Mouse (Mus musculus) fibroblast of lung, adult 2 months (primary cell): ENCODE measurements around the gene March7.

Experiments
- DNase-seq: peaks from one replicate; pipeline ENCODE4 v3.0.0-alpha.2; 2011; ENCODE audit warnings: low read depth

The March7 gene

DNA sequence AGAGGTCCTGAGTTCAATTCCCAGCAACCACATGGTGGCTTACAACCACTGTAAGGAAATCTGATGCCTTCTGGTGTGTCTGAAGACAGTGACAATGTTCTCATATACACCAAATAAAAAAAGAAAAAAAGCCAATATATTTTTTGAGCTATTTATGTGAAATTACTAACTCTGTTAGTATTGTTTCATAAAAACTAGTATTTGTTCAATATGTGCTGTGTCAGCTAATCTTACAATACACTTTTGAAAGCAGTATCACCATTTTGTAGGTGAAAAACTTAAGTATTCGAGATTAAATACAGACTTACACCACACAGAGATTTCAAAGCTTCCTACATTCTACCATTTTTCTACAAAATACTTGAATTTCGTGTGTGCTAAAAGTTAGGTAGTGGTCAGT lies 5.0 kb downstream of the March7 start:
- no peak for DNase-seq

DNA sequence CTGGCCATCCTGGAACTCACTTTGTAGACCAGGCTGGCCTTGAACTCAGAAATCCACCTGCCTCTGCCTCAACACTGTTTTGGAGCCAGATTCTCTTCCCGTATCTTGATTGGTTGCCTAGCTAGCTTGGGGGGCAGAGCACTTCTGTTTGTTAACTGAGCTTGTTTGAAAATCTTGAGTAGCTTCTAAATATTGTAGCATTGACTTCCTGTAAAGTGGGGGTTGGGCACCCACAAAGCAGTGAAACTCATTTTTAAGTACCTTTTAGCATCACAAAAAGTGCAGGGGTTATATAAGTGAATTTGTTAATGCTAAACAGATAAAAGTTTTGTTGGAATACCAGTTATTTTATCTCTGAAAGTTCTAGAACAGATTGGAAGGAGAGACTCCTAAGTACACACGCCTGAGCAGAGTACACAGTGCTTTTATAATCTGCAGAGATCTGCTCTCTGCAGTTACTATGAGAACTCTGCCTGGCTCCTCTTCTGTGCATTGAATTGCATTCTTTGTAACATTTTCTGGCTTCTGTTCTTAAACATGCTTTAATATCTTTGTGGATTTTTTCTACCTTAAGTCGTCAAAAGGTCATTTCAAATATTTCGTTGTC lies 7.0 kb downstream of the March7 start:
- DNase-seq = no peak

DNA sequence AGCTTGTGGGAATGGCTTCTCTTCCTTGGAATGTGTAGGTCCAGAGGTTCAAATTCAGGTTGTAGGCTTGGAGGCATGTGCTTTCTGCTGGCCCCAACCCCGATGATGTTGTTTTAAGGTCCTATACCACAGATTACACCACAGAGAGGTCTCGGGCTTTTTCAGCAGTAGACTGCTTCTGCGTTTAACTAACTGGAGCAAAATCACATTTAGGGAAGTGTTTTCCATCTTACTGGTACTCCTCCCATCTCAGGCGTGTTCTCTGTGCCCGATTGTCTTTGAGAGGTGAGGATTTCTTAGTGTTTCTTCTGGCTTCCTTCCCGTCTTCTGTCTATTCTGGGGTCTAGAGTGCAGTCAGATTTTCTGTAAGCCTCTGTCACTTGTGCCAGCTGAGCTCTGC lies 7.9 kb downstream of the March7 start:
- DNase-seq = no peak

DNA sequence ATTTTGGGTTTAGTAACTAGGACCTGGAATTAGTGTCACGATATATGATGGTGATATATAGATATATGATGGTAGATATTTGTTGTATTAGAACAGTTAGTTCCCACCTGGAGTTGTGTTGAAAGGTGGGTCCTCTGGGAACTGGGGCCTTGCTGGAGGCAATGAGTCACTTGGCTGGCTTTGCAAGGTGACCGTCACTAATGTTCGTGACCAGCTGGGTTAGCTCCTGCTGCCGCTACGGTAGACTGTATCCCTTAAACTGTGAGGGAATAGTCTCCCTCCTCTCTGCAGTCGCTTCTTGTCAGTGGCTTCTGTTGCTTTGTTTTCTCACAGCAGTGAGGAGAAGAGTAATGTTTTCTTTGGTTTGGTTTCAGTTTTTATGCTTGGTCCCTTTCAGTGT lies 11.5 kb downstream of the March7 start:
- no peak for DNase-seq

DNA sequence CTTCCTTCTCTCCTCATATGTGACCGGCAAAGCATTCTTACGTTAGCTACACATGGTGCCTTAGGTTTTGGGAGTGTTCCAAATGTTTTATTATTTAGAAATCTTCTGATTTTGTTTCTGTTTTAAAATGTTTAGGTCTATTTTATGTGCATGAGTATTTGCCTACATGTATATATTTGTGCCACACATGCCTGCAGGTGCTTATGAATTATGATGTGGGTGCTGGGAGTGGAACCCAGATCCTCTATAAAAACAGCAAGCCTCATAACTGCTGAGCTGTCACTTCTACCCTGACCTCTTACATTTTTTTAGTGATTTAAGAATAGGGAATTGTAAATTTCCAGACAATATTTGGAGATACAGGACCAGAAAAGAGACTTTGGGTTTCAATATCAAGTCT lies 12.3 kb downstream of the March7 start:
- DNase-seq = no peak

DNA sequence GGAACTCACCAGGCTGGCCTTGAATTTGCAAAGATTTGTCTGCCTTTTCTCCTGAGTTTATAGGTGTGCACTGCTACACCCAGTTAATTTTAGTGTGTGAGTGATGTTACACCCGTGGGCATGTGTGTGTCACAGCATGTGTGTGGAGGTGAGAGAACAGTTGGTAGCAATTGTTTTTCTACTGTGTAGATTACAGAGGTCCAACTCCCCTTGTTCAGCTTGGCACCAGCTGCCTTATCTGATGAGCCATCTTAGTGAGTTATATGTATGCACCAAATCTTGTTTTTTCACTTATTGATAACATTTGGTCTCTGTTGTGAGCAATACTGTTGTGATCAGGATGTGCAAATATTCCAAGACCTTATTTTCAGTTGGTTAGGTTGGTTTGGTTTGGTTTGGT lies 13.8 kb downstream of the March7 start:
- no peak for DNase-seq

DNA sequence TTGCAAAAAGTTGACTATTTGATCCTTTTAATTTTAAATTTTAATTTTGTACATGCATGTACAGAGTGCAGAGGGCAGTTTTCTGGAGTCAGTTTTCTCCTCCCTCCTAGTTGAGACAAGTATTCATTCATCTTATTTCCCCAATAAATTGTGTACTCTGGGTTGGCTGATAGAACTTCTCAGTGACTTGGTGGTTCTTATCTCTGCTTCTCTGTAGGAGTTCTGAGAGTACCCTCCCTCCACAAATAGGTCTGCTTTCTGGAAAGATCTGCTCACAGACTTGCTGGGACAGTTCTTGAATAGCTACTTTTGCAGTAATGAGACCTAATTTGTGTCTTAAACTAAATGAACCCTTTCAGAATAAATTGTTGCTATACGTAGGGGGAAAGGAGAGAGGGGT lies 18.8 kb downstream of the March7 start:
- DNase-seq = no peak

DNA sequence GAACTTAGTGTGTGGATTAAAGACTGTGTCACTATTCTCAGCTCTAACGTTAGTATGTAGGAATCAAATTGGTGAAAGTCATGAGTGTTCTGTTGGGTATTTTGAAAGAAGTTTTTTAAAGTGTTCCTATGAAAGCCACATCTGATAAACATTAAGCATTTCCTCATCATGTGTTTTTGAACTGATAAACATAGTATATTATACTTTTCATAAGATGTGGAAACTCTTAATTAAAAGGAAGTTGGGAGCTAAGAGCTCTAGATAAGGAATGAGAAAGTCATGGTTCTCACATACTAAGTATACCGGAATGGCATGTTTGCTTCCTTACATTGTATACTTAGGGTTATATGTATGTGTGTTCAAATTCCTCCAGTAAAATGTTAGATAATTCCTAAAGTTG lies 20.7 kb downstream of the March7 start:
- DNase-seq = no peak

DNA sequence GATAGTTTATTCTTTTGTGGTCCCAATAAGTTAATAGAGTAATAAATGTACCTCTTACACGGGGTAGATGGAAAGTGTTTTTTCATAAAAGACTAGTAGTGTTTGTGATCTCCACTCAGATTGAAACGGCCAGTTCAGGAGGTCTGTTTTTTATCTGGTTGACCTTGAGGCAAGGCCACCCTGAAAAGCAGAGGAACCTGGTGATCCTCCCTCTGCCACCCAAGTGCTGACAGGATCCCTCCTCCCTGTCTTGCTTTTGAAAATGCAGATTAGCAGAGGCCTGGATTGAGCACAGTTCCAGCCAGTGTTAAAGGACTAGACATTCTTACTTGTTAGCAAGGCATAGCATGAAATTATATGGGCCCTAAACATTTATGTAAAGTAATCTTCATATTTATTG lies 23.5 kb downstream of the March7 start:
- DNase-seq = no peak

DNA sequence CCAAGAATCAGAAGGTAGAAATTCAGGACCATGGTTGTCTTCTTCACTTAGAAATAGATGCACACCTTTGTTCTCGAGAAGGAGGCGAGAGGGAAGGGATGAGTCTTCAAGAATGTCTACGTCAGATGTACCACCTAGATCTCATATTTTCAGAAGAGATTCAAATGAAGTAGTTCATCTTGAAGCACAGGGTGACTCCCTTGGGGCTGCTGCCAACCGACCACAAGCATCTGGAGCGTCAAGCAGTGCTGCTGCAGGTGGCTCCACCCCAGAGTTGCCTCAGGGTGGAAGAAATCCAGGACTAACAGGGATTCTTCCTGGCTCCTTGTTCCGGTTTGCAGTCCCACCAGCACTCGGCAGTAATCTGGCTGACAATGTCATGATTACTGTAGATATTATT lies 24.8 kb downstream of the March7 start:
- no peak for DNase-seq

DNA sequence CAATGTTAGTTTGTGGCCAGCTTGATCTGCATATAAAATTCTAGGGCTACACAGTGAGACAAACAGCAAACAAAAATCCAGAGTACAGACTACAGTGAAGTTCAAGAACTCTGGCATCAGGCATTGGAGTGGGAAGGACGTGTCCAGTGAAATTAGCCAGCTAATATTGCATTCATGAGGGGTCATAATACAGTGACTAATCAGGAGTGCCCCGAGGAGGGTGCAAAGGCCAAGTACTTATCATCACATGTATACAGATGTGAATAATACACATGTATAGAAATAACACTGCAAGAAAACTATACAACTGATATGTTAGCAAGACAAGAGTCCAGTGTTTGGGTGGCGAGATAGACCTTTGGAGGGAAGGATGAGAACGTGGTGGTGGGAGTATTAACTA lies 43.1 kb downstream of the March7 start:
- DNase-seq = no peak

DNA sequence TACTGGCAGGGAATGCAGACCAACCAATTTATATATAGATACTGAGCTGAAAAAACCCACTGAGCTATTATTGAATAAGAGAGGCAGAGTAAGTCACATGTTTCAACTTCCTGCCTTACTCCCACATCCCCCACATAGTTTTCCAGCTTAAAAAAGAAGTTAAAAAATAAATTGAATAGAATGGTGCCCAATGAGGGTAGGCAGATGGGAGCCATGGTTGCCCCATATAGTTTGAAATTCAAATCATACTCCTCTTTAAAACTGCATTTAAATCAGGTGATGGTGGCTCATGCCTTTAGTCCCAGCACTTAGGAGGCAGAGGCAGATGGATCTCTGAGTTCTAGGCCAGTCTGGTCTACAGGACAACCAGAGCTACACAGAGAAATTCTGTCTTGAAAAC lies 43.8 kb downstream of the March7 start:
- DNase-seq = no peak

DNA sequence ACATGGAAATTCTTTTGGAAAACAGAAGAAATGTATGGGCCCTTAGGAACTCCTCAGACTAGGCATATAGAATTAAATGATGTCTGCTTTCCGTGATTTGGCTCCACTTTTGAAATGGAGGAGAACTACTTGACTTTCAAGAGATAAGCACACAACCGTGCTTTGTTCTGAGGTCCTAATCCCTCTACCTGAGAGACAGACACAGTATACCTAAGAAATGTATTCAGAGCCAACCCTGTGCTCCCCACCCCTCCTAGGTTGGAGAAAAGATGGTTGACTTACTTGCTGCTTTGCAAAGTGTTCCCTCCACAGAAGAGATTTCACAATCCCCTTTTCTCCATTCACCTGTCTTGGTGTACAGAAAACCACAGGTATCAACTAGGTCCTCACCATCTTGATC lies 47.1 kb downstream of the March7 start:
- no peak for DNase-seq

DNA sequence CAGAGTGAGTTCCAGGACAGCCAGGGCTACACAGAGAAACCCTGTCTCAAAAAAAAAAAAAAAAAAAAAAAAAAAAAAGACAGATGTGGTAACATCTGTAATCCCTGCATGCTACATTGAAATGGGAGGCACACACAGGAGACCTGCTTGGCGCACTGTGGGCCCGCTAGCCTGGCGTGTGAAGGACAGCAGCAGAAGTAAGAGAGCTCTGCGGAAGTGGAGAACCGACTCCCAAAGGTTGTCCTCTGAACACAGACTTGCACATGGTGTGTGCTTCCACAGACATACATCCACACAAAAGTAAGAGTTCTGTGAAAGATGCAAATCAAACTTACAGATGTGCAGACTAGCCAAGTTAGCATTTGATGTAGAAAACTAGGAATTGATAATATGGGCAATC lies 49.5 kb downstream of the March7 start:
- no peak for DNase-seq

DNA sequence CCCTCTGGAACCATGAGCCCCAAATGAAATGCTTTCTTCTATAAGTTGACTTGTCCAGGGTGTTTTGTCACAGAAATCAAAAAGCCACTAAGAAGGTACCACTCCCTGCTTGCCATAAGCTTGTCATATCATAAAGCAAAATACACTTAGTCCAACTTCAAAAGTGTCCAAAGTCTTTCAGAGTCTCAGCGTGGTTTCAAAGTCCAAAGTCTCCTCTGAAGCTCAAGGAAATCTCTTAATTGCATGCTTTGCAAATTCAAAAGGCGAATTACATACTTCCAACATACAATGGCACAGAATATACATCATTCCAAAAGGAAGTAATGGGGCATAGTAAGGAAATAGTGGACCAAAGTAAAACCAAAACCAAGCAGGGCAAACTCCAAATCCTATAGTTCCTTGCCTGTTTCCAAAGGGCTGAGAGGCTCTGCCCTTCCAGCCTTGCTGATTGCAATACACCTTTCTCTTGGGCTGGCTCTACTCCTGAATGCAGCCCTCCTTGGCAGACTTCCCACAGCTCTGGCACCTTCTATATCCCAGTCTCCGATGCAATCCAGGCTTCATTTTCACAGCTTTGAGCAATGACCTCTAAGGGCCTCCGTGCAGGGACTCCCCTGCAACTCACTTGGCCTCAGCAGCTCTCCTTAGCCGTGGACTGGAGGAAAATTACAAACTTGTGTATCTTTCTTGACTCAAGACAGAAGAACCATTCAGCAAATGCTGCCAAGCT lies 51.1 kb downstream of the March7 start:
- no peak for DNase-seq

DNA sequence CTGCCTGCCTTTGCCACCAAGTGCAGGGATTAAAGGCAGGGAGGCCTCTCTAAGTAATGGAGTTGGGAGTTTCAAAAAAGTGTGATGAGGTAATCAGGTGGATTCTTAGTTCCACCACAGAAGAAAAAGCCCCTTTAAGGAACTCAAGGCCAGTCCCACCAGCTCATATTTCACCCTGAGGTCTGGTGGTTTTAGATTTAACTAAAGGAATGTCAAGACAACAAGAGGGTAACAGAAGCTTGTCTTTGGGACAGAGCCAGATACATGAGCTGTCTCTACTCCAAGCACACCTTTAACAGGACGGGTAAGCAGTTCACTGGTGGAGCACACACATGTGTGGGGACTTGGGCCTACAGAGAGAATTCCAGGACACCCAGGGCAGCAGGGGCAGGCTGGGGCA lies 57.9 kb downstream of the March7 start:
- no peak for DNase-seq

DNA sequence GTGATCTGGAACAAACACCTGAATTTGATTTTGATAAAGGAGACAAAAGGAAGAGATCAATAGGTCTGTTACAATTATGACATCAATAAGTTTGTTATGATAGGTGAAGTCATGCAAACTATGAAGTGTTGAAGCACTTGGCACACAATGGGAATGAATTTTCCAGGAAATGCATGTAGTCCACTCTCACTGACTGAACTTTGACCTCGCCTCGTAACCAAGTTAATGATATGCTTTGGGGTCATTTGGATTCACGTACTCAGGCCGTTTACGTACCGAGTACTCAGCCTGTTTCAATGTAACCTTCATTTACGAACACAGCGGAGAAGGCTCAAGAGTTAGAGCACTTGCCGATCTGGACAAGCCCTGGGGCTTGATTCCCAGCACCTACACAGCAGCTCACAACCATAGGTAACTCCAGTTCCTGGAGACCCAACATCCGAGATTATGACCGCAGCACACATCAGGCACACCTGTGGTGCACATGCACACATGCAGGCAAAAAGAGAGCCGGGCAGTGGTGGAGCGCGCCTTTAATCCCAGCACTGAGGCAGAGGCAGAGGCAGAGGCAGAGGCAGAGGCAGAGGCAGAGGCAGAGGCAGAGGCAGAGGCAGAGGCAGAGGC lies 60.3 kb downstream of the March7 start:
- no peak for DNase-seq

DNA sequence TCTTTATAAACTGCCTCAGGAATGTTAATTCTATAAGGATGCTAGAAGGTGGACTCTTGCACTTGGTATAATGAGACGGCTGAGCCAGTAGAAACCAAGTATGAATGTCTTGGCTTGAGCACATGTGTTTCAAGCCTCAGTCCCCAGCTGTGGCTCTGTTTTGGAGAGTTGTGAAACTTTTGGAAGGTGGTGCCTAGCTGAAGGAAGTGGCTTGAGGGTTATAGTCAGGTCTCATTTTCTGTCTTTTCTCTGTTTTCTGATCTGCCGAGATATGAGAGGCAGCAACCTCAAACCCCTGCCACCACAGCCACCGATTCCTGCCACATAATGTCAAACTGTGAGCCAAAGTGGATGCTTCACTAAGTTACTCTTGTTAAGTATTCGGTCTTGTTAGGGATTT lies 68.9 kb downstream of the March7 start:
- DNase-seq = no peak

DNA sequence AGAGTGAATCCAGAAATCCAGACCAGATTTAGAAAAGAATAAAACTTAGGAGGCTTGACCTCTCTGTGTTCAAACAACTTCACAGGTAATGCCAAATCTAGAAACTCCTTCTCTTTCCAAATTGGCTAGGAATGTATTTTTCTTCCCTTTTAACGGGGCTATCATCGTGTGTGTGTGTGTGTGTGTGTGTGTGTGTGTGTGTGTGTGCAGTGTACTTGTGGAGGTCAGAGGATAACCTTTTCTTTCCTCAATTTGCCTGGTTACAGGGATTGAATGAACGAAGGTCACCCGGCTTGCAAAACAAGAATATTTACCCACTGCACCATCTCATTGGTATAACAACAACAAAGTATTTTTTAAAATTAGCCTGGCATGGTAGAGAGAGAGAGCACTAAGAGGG lies 72.9 kb downstream of the March7 start:
- DNase-seq = no peak

DNA sequence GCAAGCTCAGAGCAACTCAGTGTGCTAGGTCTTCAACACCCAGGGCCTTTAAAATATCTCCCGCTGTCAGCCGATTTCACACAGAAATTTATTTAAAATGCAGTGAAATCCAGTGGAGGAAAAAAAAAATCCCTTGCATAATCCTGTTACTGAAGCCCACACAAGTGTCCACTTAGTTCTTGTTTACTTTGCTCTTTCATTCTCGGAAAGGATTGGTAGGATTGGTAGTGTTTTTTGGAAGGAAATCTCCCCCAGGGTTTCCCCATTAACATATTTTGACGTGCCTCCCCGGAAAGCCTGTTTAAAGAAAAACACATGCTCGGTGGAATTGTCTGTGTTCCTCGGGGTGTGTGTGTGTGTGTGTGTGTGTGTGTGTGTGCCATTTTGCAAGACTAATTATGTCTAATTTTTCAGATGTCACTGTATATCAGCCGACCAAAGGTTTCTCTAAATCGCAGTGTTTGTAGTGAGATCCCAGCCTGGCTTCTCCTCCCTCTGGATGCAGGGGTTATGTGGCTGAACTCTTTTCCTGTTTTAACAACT lies 73.6 kb downstream of the March7 start:
- DNase-seq = no peak

DNA sequence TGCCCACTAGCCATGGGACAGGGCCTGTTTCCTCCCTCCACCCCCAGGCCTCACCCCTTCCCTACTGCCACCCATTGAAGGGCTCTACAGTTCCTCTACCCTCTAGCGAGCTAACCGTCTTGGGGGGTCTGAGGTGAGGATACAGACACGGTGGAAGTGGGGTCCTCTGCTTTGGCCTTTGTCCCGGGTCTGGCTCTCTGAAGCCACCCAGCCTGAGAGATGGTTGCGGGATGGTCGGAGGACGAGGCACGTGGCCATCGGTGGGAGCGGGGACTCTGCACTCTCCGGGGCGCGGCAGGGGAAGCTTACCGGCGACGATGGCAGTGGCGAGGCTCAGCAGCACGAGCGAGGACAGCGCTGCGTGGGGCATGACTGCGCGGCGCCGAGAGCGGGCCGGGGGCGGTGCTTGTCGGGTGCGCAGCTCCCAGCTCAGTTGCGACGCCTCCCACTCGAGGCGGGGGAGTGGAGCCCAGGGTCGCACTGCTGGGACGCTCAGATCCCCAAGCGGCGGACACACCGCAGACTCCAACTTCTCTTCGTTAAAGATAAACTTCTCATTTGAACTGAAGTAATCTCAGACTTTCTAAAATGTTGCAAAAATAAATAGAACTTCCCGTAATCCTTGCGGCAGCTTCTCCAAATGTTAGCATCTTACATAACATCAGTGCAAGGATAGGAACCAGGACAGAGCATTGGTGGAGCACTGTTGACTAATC lies 74.2 kb downstream of the March7 start:
- no peak for DNase-seq

DNA sequence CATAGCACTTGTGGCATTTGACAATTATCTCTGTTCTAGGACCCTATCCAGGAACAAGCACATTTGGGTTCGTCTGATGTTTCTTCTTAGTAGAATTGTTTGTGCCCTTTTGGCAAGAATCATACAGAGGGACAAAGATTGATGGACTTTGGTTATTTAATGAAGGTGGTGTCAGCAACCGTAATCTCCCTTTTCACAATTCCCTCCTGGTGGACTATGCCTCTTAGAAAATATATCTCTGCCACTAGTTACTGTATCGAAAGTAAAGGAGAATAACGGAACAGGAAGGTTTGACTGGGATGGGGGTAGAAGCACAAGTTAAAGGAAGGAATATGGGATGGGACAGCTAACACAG lies 74.8 kb downstream of the March7 start, which contains the start of gene Cd302:
Cd302 (minus strand) TSS at position 22 of the 355 bp plus-strand sequence.
- no peak for DNase-seq

DNA sequence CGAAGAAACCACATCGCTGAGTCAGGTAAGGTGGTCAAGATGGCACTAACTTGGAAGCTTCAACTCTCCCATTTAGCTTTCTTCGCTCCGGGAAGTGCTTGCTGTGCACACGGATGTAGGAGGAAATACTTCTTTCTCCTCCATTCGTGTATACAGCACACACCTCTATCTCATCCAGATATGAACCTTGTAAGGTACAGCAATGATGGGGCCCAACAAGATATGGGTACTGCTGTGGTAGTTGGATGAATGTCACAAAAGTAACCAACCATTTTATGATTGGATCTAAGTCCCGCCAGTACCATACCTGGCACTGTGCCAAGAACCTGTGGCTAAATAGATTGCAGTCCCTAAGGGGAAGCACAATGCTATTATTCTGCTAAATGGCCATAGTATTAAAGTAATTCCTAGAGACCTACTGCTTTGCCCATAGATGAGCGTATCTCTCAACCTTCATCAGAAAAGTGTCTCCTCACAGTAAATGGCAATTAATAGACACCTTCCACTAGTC lies 75.5 kb downstream of the March7 start:
- no peak for DNase-seq
